In the genomic region with DNA sequence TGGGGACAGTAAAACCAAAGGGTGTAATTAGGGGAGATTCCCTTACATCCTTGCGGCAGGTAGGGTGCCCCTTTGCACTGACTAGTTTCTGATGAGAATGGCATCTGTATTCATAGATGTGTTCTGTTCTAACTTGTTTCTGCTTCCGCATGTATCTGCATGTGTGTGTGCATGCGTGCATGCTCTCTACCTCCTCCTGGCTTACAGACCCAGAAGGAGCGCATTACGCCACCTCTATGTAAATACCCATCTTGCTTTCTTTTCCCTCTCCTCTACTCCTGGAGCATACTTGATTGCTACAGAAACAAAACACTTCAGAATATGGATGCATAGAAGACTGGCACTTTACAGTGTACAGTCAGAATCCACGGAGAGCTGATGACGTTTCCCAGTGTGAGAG, we compare ENCODE assay signal across 16 mouse cellular contexts. TPM values are rescaled to one million over a fixed set of nuclear protein-coding genes. Genes with fewer than 3 reads are reported as not detected.
DNase-seq lines count a peak whose midpoint lies in the region; ATAC-seq and TF ChIP-seq lines count a peak whose summit lies in the region.
"Had no signal": no experiment of that assay in that cellular context is flagged by ENCODE, and none has a peak within 500 bp of the region (broad histone marks: within the 10 kb centered on the region; RNA-seq: fewer than 3 reads in every experiment).

No protein-coding gene starts in this region.

- 70% methylated on average over 7 of the region's 7 CpGs for WGBS in limb, embryonic 15.5 days
- WGBS in midbrain, embryonic 10.5 days = 95% methylated on average over 7 of the region's 7 CpGs

- no peak for TF ChIP-seq CTCF in gastrocnemius, adult 2 months (IDR thresholded peaks at IDR 0.05)
- TF ChIP-seq CTCF in layer of hippocampus, adult 2 months (conservative IDR thresholded peaks at IDR 0.05) = peak; percentile 52
- TF ChIP-seq CTCF in cortical plate, adult 2 months (IDR thresholded peaks at IDR 0.05; ENCODE audit: extremely low read depth, insufficient read depth, low read length) = no peak

- TF ChIP-seq POLR2A in cortical plate, adult 2 months (IDR thresholded peaks at IDR 0.05; ENCODE audit: extremely low read depth, insufficient read depth, low read length) = no peak

- no peak overlapping the region for H3K9ac ChIP-seq in limb, embryonic 15.5 days
- H3K9ac ChIP-seq: hindbrain, embryonic 14.5 days had no signal

- no peak overlapping the region for H3K4me2 ChIP-seq in limb, embryonic 15.5 days
- H3K4me2 ChIP-seq: hindbrain, embryonic 14.5 days had no signal

- no peak for DNase-seq in gastrocnemius, adult 2 months
- no peak for DNase-seq in gastrocnemius, postnatal 14 days
- no peak for DNase-seq in layer of hippocampus, adult 2 months (ENCODE audit: low spot score in 2 of 2)
- DNase-seq in layer of hippocampus, adult 11-12 months (ENCODE audit: low spot score) = no peak
- DNase-seq in midbrain, embryonic 10.5 days (ENCODE audit: low spot score) = no peak
- DNase-seq: adrenal gland, postnatal 25 days; B cell, adult 2 months; cerebellum, adult 9-10 months; thymus, postnatal 25 days had no signal

- H3K9me3 ChIP-seq in limb, embryonic 15.5 days = no peaks in the 10 kb centered on the region
- no peaks in the 10 kb centered on the region for H3K9me3 ChIP-seq in midbrain, embryonic 10.5 days (replicated peaks)

- peak; percentile 68; the same call in 1 of the 2 replicates for ATAC-seq in limb, embryonic 15.5 days (ENCODE audit: insufficient number of reproducible peaks, low FRiP score, low TSS enrichment, low read depth)
- no peak for ATAC-seq in inflammation-experienced regulatory T-cells, adult 6 months

- H3K4me1 ChIP-seq in cortical plate, adult 2 months (ENCODE audit: control insufficient read depth, insufficient read depth, low read length) = peaks cover 51% of the 10 kb centered on the region
- H3K4me1 ChIP-seq in limb, embryonic 15.5 days = peaks cover 63% of the 10 kb centered on the region
- peaks cover 28% of the 10 kb centered on the region for H3K4me1 ChIP-seq in midbrain, embryonic 10.5 days

- H3K27ac ChIP-seq in gastrocnemius, adult 2 months = peak overlapping the region; percentile 57; the same call in 1 of the 2 replicates
- H3K27ac ChIP-seq in layer of hippocampus, adult 2 months = peak overlapping the region; percentile 90
- peak overlapping the region; percentile 74 for H3K27ac ChIP-seq in cortical plate, adult 2 months (ENCODE audit: insufficient read depth, low read length)
- H3K27ac ChIP-seq in limb, embryonic 15.5 days = peak overlapping the region; percentile 73
- no peak overlapping the region for H3K27ac ChIP-seq in midbrain, embryonic 10.5 days (replicated peaks)

- intact Hi-C loops in gastrocnemius, adult 2 months (cut with DNase I) = no loop called here
- intact Hi-C loops in gastrocnemius, postnatal 14 days (cut with DNase I; ENCODE audit: low total_unique reads) = no loop called here

- H3K4me3 ChIP-seq in gastrocnemius, adult 2 months = no peak overlapping the region
- no peak overlapping the region for H3K4me3 ChIP-seq in layer of hippocampus, adult 2 months
- H3K4me3 ChIP-seq in cortical plate, adult 2 months (ENCODE audit: insufficient read depth, low read length) = no peak overlapping the region
- no peak overlapping the region for H3K4me3 ChIP-seq in limb, embryonic 15.5 days
- H3K4me3 ChIP-seq in midbrain, embryonic 10.5 days = no peak overlapping the region

- no peaks in the 10 kb centered on the region for H3K27me3 ChIP-seq in limb, embryonic 15.5 days
- H3K27me3 ChIP-seq in midbrain, embryonic 10.5 days (ENCODE audit: low read depth, poor library complexity, severe bottlenecking) = no peaks in the 10 kb centered on the region

- 0 out of 2 replicates have a peak, but pooled peaks cover 3% of the 10 kb centered on the region for H3K36me3 ChIP-seq in limb, embryonic 15.5 days
- H3K36me3 ChIP-seq in midbrain, embryonic 10.5 days = no peaks in the 10 kb centered on the region

RNA-seq across cellular contexts. Expression of gene Mink1, which starts 21.1 kb away (rescaled TPM):
- 10 to 100 TPM; 33.7 to 34.7 TPM for total RNA-seq in gastrocnemius, adult 2 months (2021)
- 10 to 100 TPM; 26.1 to 27.7 TPM for total RNA-seq in gastrocnemius, postnatal 14 days (2021)
- total RNA-seq in layer of hippocampus, adult 2 months (2021) = 100 to 1,000 TPM; 505 to 510 TPM
- 318 and 325 TPM in 2 replicates for polyA plus RNA-seq in cortical plate, adult 2 months (2012; rRNA removed)
- 14.1 TPM in 2 replicates for polyA plus RNA-seq in limb, embryonic 15.5 days (2015; fragmentation: Nextera tagmentation; extraction: Ambion mirVana)
- polyA plus RNA-seq in midbrain, embryonic 10.5 days (2016; fragmentation: Nextera tagmentation; extraction: Ambion mirVana) = 10.3 and 12.6 TPM in 2 replicates
- 10 to 100 TPM in 1 of 3 experiments, 1 to 10 TPM in 2; 6.2 to 11.8 (median 9.2) TPM for polyA plus RNA-seq in inflammation-experienced regulatory T-cells, adult 6 months (2017; shearing (Covaris generic))

RNA-seq across cellular contexts. Expression of gene 4930544D05Rik, which starts 31.9 kb away (rescaled TPM):
- not detected for total RNA-seq in gastrocnemius, adult 2 months (2021)
- not detected for total RNA-seq in gastrocnemius, postnatal 14 days (2021)
- total RNA-seq in layer of hippocampus, adult 2 months (2021) = under 1 TPM; 0.47 to 0.72 TPM
- not detected in 2 replicates for polyA plus RNA-seq in cortical plate, adult 2 months (2012; rRNA removed)
- not detected in 2 replicates for polyA plus RNA-seq in limb, embryonic 15.5 days (2015; fragmentation: Nextera tagmentation; extraction: Ambion mirVana)
- polyA plus RNA-seq in midbrain, embryonic 10.5 days (2016; fragmentation: Nextera tagmentation; extraction: Ambion mirVana) = not detected in 2 replicates
- not detected for polyA plus RNA-seq in inflammation-experienced regulatory T-cells, adult 6 months (2017; shearing (Covaris generic))
- total RNA-seq: adrenal gland, postnatal 25 days; gastrocnemius, adult 8-10 months had no signal
- polyA plus RNA-seq: hindbrain, embryonic 14.5 days; liver, embryonic 16.5 days had no signal

RNA-seq across cellular contexts. Expression of gene Chrne, which starts 35.2 kb away (rescaled TPM):
- 10 to 100 TPM; 11.0 to 18.4 TPM for total RNA-seq in gastrocnemius, adult 2 months (2021)
- total RNA-seq in gastrocnemius, postnatal 14 days (2021) = 10 to 100 TPM; 38.7 to 39.4 TPM
- not detected for total RNA-seq in layer of hippocampus, adult 2 months (2021)
- polyA plus RNA-seq in cortical plate, adult 2 months (2012; rRNA removed) = 0.19 and 0.27 TPM in 2 replicates
- 0.41 TPM in 1 of 2 replicates, not detected in the other for polyA plus RNA-seq in limb, embryonic 15.5 days (2015; fragmentation: Nextera tagmentation; extraction: Ambion mirVana)
- polyA plus RNA-seq in midbrain, embryonic 10.5 days (2016; fragmentation: Nextera tagmentation; extraction: Ambion mirVana) = not detected in 2 replicates
- polyA plus RNA-seq in inflammation-experienced regulatory T-cells, adult 6 months (2017; shearing (Covaris generic)) = 1 to 10 TPM in 1 of 3 experiments, under 1 TPM in 2; 0.51 to 3.0 (median 0.78) TPM
- total RNA-seq: adrenal gland, postnatal 25 days had no signal
- polyA plus RNA-seq: hindbrain, embryonic 14.5 days; liver, embryonic 16.5 days had no signal

RNA-seq across cellular contexts. Expression of gene Pld2, which starts 43.9 kb away (rescaled TPM):
- total RNA-seq in gastrocnemius, adult 2 months (2021) = 10 to 100 TPM; 15.8 to 18.2 TPM
- total RNA-seq in gastrocnemius, postnatal 14 days (2021) = 10 to 100 TPM; 15.9 to 17.1 TPM
- 10 to 100 TPM; 17.7 to 19.2 TPM for total RNA-seq in layer of hippocampus, adult 2 months (2021)
- 21.4 and 24.4 TPM in 2 replicates for polyA plus RNA-seq in cortical plate, adult 2 months (2012; rRNA removed)
- polyA plus RNA-seq in limb, embryonic 15.5 days (2015; fragmentation: Nextera tagmentation; extraction: Ambion mirVana) = 10.4 and 11.9 TPM in 2 replicates
- 3.5 and 4.1 TPM in 2 replicates for polyA plus RNA-seq in midbrain, embryonic 10.5 days (2016; fragmentation: Nextera tagmentation; extraction: Ambion mirVana)
- 1 to 10 TPM; 1.8 to 2.1 (median 2.0) TPM for polyA plus RNA-seq in inflammation-experienced regulatory T-cells, adult 6 months (2017; shearing (Covaris generic))

RNA-seq across cellular contexts. Expression of gene Gm40193, which starts 51.0 kb away (rescaled TPM):
- not detected for total RNA-seq in gastrocnemius, adult 2 months (2021)
- not detected for total RNA-seq in gastrocnemius, postnatal 14 days (2021)
- not detected for total RNA-seq in layer of hippocampus, adult 2 months (2021)
- polyA plus RNA-seq in cortical plate, adult 2 months (2012; rRNA removed) = not detected in 2 replicates
- not detected in 2 replicates for polyA plus RNA-seq in limb, embryonic 15.5 days (2015; fragmentation: Nextera tagmentation; extraction: Ambion mirVana)
- polyA plus RNA-seq in midbrain, embryonic 10.5 days (2016; fragmentation: Nextera tagmentation; extraction: Ambion mirVana) = not detected in 2 replicates
- not detected for polyA plus RNA-seq in inflammation-experienced regulatory T-cells, adult 6 months (2017; shearing (Covaris generic))
- total RNA-seq: adrenal gland, postnatal 25 days; gastrocnemius, adult 8-10 months; layer of hippocampus, postnatal 14 days had no signal
- polyA plus RNA-seq: hindbrain, embryonic 14.5 days; liver, embryonic 16.5 days had no signal

Comparison
In these comparisons a context has a peak if more than half of its experiments do, and no peak if none do; other contexts are left out.
1. RNA of gene Mink1, which starts 21.1 kb away (polyA plus RNA-seq): 318 to 325 TPM in cortical plate, adult 2 months; 14.1 TPM in limb, embryonic 15.5 days, 10.3 to 12.6 TPM in midbrain, embryonic 10.5 days and 6.2 to 11.8 TPM in inflammation-experienced regulatory T-cells, adult 6 months; every median in the first group is over 10 times any median in the second.